Mouse (Mus musculus) urinary bladder, postnatal 0 days (tissue): ENCODE data around the gene Vmn1r111. TPM values are rescaled to one million over a fixed set of nuclear protein-coding genes. Genes with fewer than 3 reads are reported as not detected.

Experiments
- polyA plus RNA-seq: library from polyadenylated mRNA; unstranded; fragments of >200 nt; fragmentation: Nextera tagmentation; extraction: Ambion mirVana; gene quantifications from 2 replicates; pipeline ENCODE4 v1.2.1, GENCODE M21; 2015

Gene Vmn1r111
- not detected in 2 replicates for polyA plus RNA-seq

DNA sequence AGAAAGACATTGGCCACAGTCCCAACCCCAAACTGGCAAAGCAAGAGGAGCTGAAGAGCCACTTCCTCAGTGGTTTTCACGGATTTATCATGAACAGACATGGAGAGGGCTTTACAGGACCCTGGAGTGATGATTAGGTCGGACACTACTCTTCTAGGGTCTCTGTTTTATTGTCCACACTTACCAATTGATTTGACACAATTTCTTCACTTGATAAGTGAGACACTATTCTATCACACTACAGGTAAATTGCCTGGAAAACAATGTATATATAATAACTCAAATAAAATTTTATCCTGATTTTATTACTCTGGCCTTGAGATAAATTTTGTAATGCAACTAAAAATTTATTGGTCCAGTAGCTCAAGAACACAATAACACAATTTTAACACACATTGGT lies at the start of gene Vmn1r111:
Gene Vmn1r111 (minus strand): TSS at position 101 of the 400 bp plus-strand sequence.

DNA sequence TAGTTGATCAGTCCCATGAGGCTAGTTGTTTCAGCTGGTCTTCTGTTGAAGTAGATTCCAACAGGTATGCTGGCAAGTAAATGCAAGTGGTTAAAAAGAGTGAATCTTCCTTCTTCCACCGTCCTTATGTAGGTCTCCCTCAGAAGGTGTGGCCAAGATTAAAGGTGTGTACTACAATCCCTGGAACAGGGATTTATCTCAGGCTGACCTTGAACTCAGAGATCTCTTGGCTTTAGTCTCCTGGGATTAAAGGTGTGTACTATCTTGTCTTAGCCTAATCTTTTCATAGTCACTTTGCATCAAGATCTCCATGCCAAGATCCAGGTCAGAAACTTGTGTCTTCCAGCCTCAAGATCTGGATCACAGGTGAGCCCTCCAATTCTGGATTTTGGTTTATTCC lies 27.5 kb upstream of the Vmn1r111 start, which contains the start of gene Gm10668:
Gene Gm10668 (minus strand): TSS at position 101 of the 400 bp plus-strand sequence.

DNA sequence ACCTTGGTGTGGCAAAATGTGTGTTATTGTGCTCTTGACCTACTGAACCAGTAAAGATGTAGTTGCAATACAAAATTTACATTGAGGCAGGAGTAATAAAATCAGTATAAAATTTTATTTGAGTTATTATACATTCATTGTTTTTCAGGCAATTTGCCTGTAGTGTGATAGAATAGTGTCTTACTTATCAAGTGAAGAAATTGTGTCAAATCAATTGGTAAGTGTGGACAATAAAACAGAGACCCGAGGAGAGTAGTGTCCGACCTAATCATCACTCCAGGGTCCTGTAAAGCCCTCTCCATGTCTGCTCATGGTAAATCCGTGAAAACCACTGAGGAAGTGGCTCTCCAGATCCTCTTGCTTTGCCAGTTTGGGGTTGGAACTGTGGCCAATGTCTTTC lies 34.4 kb downstream of the Vmn1r111 start, which contains the start of gene Vmn1r107:
Gene Vmn1r107 (plus strand): TSS at position 301 of the 400 bp plus-strand sequence.

Other genes with a start within 250 kb of the Vmn1r111 start
- not detected in 2 replicates for gene Gm10670, start 228.3 kb downstream of the Vmn1r111 start, polyA plus RNA-seq
- not detected in 2 replicates for gene Vmn1r103, start 192.7 kb downstream of the Vmn1r111 start, polyA plus RNA-seq
- not detected in 2 replicates for gene Vmn1r104, start 169.4 kb downstream of the Vmn1r111 start, polyA plus RNA-seq
- gene Gm5726, start 157.5 kb downstream of the Vmn1r111 start, polyA plus RNA-seq, result not detected in 2 replicates
- gene Gm4141, start 127.0 kb downstream of the Vmn1r111 start, polyA plus RNA-seq, result not detected in 2 replicates
- not detected in 2 replicates for gene Gm4513, start 104.2 kb downstream of the Vmn1r111 start, polyA plus RNA-seq
- gene Vmn1r107, start 34.3 kb downstream of the Vmn1r111 start, polyA plus RNA-seq, result not detected in 2 replicates
- not detected in 2 replicates for gene Gm10668, start 27.4 kb upstream of the Vmn1r111 start, polyA plus RNA-seq
- gene Vmn1r112, start 68.0 kb upstream of the Vmn1r111 start, polyA plus RNA-seq, result not detected in 2 replicates
- not detected in 2 replicates for gene Vmn1r113, start 84.1 kb upstream of the Vmn1r111 start, polyA plus RNA-seq
- not detected in 2 replicates for gene Vmn1r114, start 109.0 kb upstream of the Vmn1r111 start, polyA plus RNA-seq
- gene Vmn1r115, start 141.8 kb upstream of the Vmn1r111 start, polyA plus RNA-seq, result not detected in 2 replicates
- gene Vmn1r116, start 169.0 kb upstream of the Vmn1r111 start, polyA plus RNA-seq, result not detected in 2 replicates
- not detected in 2 replicates for gene Vmn1r117, start 180.9 kb upstream of the Vmn1r111 start, polyA plus RNA-seq
- gene Vmn1r118, start 209.1 kb upstream of the Vmn1r111 start, polyA plus RNA-seq, result not detected in 2 replicates